Mouse (Mus musculus): Measurements from ENCODE around the gene Gm21964.
A peak's percentile ranks its signal among the peaks of the same experiment; 100 is the strongest.

Gm21964 gene

DNA sequence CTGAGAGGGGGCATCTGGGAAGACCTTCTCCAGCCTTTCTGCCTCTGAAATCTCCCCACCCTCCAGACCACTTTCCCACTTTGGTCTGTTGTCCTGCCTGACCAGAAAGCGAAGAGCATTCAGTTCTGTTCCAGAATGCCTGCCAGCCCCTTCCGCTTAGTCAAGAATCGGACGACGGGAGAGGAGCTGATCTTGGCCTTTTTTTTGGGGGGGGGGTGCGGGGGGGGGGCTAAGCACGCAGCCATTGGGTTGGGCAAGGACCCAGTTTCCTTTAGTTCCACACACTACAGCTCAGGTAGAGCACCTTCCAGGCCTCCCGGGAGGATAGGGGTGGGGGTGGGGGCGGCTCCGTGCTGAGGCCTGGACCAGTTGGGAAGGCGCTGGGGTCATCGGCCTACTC is at the start of gene Gm21964:
Gene Gm21964, plus strand, starts transcription at position 301 of the 400 bp plus-strand sequence.
- no peak for DNase-seq (ENCODE audit: low read depth, low spot score)

DNA sequence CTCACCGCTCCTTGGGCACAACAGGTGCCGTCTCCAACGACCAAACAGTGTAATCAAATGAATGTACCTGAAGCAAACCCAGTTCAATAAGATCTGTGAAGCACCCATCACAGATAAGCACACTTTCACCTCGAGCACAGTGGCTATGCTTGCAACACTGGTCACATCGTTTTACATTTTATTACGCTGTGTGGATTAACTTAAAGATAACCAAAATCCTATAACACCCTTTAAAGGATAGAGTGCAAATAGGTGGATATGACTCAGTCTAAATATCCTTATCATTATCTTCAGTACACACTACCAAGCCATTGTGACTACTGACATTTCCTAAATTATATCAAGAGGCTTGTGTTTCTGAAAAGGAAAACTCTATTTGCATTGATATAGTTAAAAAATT is 49.8 kb upstream of the Gm21964 start:
- no peak for DNase-seq (ENCODE audit: low read depth, low spot score)

DNA sequence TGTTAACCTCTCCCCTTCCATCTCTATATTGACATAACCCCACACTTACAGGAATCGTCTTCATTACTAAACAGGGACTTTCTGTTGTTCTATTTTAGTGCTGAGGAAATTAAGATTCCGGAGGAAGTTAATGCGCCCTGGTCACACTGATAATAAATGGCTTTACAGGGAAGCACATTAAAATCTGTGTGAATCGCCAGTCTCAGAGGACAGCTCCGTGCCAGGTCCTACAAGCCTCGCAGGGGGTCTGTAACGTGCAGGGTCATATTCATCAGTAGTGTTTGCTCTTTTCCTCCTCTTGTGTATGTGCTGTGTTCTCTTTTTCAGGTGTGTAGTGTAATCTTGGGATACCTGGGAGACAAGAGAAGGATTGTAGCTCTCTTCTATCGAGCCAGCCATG is 42.8 kb upstream of the Gm21964 start:
- no peak for DNase-seq (ENCODE audit: low read depth, low spot score)

DNA sequence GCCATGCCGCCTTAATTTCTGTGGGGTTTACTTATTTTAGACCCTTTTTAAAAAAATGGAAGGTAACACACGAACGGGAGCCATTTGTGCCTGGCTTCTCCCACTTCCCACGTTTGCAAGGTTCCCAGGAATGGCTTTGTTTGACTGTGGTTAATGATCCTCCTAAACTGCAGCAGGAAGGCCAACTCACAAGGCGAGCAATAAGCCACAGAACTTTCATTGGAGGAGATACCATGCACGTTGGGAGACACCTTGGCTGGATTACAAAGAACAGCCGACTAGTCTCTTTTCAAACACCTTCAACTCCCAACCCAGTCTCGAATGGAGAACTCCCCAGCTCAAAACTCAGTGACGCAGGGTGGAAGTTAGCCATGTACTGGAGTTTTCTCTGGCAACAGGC is 36.8 kb upstream of the Gm21964 start:
- DNase-seq (ENCODE audit: low read depth, low spot score), result no peak

DNA sequence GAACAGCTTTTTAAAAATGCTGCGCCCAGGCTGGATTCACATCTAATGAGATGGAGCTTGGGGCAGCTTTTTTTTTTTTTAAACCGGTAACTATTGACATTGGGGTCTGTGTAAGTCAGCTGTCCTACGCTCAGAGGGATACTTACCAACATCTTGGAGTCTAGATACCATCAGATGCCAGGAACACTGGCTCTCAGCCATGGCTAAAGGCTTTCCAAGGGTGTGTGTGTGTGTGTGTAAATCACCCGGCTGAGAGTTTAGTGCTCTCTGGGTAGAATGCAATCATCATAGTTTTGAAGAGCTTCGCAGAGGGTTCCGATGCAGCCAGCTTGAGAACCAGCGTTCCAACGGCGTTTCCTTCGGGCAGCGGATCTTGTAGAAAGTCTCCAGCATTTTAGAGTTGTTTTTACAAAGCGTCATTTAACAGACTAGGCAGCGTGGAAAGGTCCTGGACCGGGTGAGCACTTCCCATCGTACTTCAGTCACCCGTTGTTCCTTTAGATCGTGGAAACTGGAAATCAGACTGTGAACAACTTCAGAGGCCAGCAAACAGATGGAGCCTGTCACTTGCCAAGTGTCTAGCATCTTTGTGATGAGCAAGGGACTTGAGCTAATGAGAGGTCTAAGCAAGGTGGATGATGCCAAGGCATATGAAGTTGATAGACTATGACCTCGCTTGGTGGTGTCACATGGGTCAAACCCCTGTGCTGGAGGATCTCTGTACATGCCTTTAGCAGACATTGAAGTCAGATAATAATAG is 36.2 kb upstream of the Gm21964 start:
- DNase-seq (ENCODE audit: low read depth, low spot score), result no peak

DNA sequence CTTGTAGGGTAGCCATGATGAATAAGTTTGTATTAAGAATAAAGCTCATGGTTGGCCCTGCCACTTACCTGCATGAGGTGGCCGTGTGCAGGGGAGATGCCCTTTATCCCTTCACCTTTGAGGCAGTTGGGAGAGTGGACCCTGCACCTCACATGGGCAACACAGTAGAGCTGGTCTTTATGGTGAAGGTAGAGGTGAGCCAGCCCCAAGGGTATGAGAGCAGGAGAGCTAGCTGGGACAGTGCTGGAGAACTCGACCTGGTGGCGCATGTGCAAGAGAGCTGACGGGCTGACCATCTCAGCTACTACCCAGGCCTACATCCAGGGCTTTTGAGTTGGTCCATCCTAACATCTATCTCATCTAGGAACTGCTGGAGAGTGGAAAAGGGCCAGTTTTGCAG is 35.3 kb upstream of the Gm21964 start:
- no peak for DNase-seq (ENCODE audit: low read depth, low spot score)

DNA sequence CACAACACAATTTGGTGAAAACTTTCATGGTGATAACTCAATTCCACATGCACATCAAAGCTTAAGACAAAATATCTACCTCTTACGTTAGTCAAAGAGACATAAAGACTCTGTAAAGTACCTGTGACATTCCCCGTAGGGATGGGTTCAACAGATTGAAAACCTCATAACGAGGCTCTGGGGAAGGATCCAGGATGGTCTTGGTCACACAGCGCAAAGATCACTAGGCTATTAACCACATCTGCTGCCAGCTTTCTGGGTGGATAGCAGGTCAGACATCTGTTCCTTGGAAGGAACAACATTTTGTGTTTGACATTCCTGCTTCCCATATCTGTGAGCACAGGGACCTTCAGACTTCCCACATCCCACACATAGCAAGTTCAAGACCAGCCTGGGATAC is 31.3 kb upstream of the Gm21964 start:
- DNase-seq (ENCODE audit: low read depth, low spot score), result no peak

DNA sequence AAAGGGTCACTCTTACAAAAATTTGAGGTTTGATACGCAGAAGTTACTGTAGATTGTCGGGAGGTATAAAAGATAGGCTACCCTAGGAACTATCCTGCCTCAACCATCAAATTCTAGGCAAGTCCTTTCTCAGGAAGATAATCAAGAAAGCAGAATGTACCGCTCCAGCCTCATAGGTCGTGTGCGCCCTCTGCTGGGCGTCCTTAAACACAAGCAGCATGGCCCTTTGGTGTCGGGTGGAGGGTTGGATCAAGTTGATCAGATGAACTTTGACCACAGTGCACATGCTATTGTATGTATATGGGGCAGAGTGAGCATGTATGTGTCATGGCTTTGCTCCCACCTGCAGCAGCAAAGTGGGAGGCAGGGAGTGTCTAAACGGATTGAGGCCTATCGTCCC is 29.4 kb upstream of the Gm21964 start:
- DNase-seq (ENCODE audit: low read depth, low spot score), result peak; percentile 61

DNA sequence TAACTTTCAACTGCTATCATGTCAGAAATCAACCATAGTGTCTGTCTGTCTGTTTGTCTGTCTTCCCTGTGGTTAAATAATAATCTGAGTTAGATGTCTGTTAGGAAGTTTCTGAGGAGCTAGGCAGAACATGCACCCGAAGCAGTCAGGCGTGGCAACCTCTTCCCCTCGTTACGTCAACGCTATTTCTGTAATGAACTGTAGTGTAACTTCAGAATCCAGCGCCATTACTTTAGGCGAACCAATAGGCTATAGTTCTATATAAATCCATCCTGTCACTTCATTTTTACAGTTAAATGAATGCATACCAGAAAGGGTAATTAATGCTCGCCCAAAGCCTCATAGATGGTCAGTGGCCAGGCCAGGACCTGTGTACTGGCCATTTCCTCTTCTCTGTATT is 26.5 kb upstream of the Gm21964 start:
- DNase-seq (ENCODE audit: low read depth, low spot score), result no peak

DNA sequence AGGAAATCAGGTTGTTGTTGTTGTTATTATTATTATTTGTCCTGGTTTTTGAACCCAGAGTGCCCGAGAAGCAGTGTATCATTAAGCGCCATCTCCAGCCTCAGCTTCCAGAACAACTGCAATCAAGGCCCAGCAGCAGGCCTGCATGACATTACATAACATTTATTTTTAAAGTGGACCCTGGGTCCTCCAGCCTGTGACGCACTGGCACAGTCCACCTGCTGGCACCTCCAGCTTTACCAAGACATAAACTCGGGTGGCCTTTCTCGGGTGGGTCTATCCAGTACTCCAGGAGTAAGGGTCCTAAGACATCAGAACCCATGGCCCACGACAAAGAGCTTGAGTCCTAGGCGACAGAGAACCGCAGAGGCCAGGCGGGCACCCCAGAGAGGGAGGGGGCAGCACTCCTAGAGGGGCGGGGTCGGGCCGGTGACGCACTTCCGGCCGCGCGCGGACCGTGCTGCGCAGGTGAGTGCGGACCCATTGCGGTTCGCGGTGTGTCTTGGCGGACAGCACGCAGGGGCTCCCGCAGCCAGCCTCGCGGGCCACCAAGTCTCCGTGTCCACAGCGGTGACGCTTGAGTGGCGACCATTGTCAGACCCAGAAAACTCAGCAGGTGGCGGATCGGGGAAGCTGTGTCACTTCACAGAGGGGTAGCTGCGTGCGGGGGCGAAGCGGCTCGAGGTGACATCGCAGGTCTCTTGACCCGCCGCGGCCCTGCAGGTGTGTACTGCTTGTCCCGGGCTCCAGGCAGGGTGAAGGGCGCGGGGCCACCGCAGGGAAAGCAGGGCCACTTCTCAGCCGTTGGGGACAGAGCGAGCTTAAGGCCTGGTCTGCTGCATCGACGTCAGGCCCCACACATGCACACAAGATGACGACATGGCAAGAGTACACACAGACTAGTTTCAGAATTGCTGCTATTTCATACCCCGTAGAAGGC is 21.5 kb upstream of the Gm21964 start, which contains the start of gene Zfp612:
Gene Zfp612, plus strand, starts transcription at position 465 of the 940 bp plus-strand sequence.
- DNase-seq (ENCODE audit: low read depth, low spot score), result peak; percentile 49

DNA sequence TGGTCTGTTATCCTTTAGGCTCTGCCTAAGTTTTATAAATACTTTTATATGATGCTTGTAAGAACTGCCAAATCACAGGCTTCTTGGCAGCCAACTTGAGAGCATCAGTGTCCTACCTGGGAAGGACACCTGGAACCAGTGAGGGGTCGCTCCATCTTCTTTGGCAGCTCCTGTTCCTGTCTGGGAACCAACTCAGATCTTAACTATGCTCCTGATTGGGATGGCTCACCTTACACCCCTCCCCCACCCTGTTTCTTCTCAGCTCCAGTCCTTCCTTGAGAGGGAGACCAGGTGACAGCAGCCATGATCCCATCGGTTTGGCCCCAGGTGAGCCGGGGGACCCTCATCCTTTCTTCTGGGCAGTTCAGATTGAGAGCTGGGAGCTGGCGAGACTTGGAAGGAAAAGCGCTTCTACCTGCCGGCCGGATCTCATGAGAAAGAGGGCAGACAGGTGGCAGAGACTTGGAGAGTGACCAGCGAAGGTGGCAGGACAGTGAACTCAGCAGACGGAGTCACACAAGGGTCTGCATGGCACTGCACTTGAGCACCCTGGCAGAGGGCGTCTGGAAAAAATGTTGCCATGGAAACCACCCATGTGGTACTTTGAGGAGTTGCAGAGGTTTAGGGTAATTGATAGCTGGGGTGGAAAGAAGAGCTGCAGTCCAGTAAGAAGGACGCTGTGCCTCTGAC is 18.4 kb upstream of the Gm21964 start:
- DNase-seq (ENCODE audit: low read depth, low spot score), result no peak

DNA sequence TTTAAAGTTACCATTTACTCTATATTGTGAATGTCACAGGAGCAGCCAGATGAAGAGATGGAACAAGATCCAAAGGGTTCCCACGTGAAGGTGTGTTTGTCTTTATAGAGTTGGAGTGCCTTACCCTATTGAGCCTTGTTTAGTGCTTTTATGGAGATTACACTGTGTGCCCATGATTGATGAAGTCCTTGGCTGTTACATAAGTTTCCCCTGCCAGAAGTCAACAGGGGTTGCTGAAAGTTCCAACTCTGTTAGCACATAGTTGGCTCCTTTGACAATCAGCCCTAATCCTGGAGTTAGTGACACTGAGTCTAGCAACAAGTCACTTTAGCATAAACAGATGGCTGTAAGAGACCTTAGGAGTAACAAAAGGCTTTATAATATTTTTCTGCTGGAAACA is 9.1 kb upstream of the Gm21964 start:
- no peak for DNase-seq (ENCODE audit: low read depth, low spot score)

DNA sequence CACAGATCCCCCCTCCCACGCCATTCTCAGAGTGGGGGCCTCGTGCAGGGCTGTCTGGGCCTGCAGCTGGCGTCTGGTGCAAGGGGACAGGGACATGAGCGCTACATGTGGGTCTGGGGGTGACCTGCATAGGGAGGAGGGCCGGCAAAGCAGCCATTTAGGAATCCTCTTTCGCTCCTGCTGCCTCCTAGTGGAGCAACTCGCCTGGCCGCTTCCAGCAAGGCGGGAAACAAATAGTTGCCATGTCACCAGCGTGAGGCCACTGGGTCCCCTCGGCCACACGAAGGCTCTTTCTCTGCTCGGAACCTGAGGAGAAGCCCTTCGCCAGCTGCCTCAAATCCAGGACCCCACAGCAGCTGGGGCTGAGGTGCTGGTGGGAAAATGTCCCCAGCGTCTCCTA is 669 bp downstream of the Gm21964 start:
- DNase-seq (ENCODE audit: low read depth, low spot score), result no peak

DNA sequence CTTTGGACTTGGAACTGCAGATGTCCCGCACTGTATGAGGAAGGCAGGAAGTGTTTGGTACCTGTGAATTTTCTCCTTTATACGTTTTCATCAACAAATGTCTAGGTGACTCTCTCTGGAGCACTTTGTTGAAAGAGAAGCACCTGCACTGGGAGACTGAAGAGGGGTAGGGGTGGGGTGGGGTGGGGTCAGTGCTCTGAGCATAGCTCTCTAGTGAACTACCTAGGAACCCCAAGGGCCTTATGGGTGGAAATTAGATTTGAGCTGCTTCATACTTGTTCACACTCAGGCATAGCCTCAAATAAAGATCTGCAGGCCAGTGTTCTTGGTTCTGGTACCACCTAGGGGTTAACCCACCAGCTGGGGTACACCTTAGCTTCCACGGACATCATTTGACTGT is 1.6 kb downstream of the Gm21964 start, which contains the start of gene Gm17720:
Gene Gm17720, minus strand, starts transcription at position 101 of the 400 bp plus-strand sequence.
- DNase-seq (ENCODE audit: low read depth, low spot score), result no peak

DNA sequence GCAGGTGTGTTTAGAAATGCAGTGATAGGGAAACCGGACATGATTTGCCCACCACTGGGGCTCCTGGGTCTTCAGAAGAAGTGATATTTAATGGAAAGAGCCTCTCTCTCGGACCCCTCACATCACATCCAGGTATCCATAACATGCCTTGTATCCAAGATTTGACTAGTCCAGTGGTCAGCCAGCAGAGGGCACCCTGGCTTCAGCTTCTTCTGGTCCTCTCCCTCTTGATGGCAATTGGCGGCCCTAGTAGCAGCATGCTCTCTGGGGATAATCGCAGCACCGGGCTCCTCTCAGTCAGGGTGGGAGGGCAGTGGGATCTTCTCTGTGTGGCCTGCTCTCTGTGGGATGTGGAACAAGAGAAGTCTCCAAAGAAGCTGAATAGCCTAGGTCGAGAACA is 18.7 kb downstream of the Gm21964 start:
- peak; percentile 11 for DNase-seq (ENCODE audit: low read depth, low spot score)

DNA sequence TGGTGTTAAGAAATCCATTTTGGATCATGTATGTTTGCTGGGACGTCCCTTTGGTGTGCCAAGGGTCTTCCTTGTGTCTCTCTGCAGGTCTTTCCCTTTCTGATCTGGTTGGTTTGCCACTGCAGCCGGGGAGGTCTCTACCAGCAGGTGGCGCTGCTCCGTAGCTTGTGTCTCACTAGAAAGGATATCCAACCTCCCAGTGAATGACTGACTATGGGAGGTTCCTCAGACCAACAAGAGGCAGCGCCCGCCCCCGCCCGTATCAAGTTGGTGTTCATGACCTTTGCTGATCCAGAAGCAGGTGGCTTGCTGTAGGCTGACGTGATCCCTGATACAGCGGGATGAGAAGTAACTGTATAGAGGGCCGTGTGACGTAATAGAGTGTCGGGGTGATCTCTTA is 29.5 kb downstream of the Gm21964 start:
- DNase-seq (ENCODE audit: low read depth, low spot score), result peak; percentile 70

DNA sequence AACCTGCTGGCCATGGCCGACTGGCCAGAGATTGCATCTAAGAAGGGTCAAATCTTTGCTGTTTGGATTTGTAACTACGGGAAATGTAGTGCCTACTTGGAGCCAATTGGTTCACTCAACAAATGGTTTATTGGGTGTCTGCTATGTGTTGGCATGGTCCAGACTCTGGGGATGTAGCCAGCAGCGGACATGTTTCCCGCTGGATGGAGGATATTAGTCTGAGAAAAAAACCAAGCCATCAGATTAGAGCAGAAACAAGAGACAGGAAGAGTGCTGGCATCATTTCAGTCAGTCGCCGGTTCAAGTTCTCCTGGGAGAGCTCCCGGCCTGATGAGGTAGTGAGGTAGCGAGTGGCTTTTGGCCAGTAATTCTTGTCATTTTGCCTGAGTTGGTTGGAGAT is 33.2 kb downstream of the Gm21964 start:
- no peak for DNase-seq (ENCODE audit: low read depth, low spot score)

DNA sequence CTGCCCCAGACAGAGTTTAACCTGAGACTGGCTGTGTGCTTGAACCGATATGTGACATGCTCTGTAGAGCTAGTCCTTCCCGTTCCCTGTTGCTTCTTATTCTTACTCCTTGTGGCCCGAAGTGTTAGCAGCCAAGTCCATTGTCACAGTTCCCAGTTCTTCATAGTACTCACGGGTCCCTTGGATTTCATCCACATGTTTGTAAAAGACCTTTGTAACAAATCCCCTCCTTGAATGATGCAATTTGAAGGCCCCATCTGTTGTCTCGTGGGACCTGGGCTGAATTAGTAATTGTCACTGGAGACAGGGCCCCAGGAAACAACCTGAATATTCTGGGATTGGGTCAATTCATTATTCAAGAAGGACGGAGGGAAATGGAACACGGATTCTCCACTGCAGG is 34.5 kb downstream of the Gm21964 start:
- DNase-seq (ENCODE audit: low read depth, low spot score), result no peak

DNA sequence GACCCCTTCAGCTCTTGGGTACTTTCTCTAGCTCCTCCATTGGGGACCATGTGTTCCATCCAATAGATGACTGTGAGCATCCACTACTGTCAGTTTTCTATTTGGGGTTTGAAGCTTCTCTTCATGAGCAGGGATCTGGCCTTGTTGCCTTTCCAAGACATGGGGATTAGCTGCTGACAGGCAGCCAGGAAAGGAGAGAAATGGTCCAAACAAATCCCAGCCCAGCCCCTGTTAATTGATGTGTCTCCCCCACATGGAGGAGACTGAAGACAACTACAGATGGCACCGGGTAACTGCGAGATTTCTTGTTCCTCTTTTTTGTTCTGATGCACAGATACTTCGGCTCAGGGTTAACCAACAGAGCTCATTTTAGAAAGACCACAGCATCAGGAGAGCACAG is 39.1 kb downstream of the Gm21964 start:
- no peak for DNase-seq (ENCODE audit: low read depth, low spot score)

DNA sequence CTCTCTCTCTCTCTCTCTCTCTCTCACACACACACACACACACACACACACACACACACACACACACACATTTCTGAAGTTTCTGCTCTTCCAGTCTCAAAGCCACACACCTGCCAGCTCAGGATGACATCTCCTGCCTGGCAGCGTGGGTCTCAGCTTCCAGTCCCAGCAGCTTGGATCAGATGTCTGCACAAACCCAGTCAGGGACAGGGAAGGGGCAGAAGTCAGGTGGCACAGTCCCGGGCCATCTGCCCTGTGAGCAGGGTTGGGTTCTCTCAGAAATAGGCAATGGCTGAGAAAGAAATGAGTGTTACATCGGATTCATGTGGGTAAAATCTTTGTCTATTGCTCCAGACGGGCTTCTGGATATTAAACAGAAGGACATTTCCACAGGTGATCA is 39.8 kb downstream of the Gm21964 start:
- no peak for DNase-seq (ENCODE audit: low read depth, low spot score)

DNA sequence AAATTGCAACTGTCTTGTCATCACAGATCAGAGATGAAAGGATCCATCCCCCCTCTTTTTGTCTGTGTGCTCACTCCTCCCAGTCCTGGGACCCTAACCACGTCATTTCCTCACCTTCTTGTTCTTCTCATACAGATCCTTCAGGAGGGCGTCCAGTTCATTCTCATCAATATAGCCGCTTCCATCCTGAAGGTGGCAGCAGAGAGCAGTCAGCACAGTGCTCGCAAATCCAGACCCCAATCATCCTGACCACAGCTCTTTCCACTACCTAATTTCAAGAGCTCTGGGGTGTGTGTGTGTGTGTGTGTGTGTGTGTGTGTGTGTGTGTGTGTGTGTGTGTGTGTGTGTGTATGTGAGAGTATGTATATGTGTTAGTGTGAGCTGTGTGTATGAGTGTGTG is 44.5 kb downstream of the Gm21964 start:
- DNase-seq (ENCODE audit: low read depth, low spot score), result peak; percentile 51

DNA sequence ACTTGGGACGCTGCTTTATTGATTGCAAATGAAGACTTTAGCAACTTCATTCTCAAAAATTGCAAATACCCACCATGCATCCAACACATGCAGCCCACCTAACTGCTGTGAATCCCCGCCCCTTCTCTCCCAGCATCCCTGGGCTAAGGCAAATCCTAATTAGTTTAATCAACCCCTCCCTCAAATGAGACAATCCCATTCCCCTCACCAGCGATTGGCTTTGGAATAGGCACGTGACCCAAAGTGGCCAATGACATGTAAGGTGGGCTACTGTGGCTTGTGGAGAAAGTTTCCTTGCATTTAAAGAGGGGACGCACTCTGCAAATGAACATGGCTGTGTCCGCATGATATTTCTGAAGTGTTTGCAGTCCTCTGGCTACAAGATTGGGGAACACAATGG is 51.9 kb downstream of the Gm21964 start:
- DNase-seq (ENCODE audit: low read depth, low spot score), result no peak

Measured in retina, postnatal 7 days (tissue).